Mouse (Mus musculus): Measurements from ENCODE around the gene Emg1.

GRCm38 (mm10) chr6:124718703-124719102 lies 6.7 kb upstream of the Emg1 start:
- no peak for TF ChIP-seq CTCF (IDR thresholded peaks at IDR 0.05; ENCODE audit: low read depth)
- no peak for TF ChIP-seq EP300 (IDR thresholded peaks at IDR 0.05; ENCODE audit: low read depth)
